Mouse (Mus musculus): ENCODE data around the gene Kcns3. TPM values are rescaled to one million over a fixed set of nuclear protein-coding genes. Genes with fewer than 3 reads are reported as not detected.
"Not testable (repeated sequence)": the region's sequence is repeated elsewhere in the genome, so short reads cannot be mapped to it uniquely, and the experiment has no call there.

Kcns3 gene
- total and polyA plus RNA-seq, 2 experiments: 0.05 to 0.18 TPM

- whole genome bisulfite sequencing: 92% methylated on average over 2 of the region's 2 CpGs
- no peaks in the 10 kb centered on the region for H3K36me3 ChIP-seq (ENCODE audit: control insufficient read depth, insufficient read depth, low read length)
- H3K27ac ChIP-seq (replicated peaks; ENCODE audit: insufficient read depth, low read depth, low read length): no peak overlapping the region
- no peak overlapping the region for H3K9ac ChIP-seq (ENCODE audit: low read depth, low read length)
- no peaks in the 10 kb centered on the region for H3K4me1 ChIP-seq (ENCODE audit: control insufficient read depth, insufficient read depth, low read length)
- no peaks in the 10 kb centered on the region for H3K79me2 ChIP-seq (ENCODE audit: control insufficient read depth, insufficient read depth, low read length)
- no peaks in the 10 kb centered on the region for H3K27me3 ChIP-seq (ENCODE audit: control insufficient read depth, insufficient read depth, low read length)
- TF ChIP-seq POLR2A (IDR thresholded peaks at IDR 0.05; ENCODE audit: extremely low read depth, insufficient read depth, low read length): no peak
- no peak for TF ChIP-seq CTCF (IDR thresholded peaks at IDR 0.05; ENCODE audit: low read depth, low read length)
- no peak for DNase-seq (ENCODE audit: extremely low read depth, low read depth, low spot score)
- H3K4me3 ChIP-seq (ENCODE audit: insufficient read depth, low read depth, low read length): no peak overlapping the region
Measured at GRCm38 (mm10) chr12:11066865-11067264, 84.0 kb downstream of the Kcns3 start.

DNA sequence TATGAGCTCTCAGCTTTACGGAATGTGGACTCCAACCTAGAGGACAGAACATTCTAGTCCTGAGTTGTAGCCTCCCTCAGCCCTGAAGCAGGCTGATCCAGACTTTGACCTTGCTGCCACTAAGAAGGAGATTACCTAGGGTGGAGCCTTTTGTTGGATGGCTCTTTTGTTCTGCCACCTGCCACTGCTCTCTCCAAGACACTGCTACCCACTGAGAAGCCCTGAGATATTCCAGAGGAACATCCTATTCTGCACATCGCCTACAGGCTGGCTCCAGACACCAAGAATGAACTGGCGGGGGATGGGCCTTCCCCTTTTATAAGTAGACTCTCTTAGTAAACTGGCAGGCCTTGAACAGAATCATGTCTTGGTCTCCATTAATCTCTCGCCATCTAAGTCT is 98.2 kb downstream of the Kcns3 start:
- H3K4me3 ChIP-seq (ENCODE audit: insufficient read depth, low read depth, low read length); H3K36me3 ChIP-seq (ENCODE audit: control insufficient read depth, insufficient read depth, low read length); H3K79me2 ChIP-seq (ENCODE audit: control insufficient read depth, insufficient read depth, low read length); H3K4me1 ChIP-seq (ENCODE audit: control insufficient read depth, insufficient read depth, low read length); H3K9ac ChIP-seq (ENCODE audit: low read depth, low read length); DNase-seq (ENCODE audit: extremely low read depth, low read depth, low spot score); H3K27me3 ChIP-seq (ENCODE audit: control insufficient read depth, insufficient read depth, low read length); H3K27ac ChIP-seq (replicated peaks; ENCODE audit: insufficient read depth, low read depth, low read length): not testable (repeated sequence)
- 75% methylated on average over 4 of the region's 4 CpGs for WGBS

DNA sequence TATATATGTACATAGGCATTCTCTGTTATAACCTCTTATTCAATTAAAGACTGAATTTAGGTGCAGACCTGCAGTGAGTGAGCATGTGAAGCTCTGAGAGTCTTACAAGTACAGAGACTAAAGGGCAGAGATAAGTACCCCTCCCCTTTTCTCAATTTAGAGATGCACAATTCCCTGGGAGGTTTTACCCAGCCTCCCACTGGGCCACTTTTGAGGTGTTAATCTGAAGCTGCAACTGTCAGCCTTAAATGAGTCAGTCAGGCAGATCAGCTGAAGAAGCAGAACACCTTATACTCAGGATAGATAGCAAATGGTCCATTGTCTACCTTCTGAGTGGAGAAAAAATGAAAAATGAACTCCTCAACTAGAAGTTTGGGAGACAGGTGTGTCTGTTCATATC is 109.0 kb downstream of the Kcns3 start:
- Histone ChIP-seq H3K9ac (ENCODE audit: low read depth, low read length) (no peak overlapping the region), H3K4me1 (ENCODE audit: control insufficient read depth, insufficient read depth, low read length) (no peaks in the 10 kb centered on the region)
- no peak for TF ChIP-seq CTCF (IDR thresholded peaks at IDR 0.05; ENCODE audit: low read depth, low read length)

More for the DNA sequence above, 109.0 kb downstream of the Kcns3 start:
- DNase-seq (ENCODE audit: extremely low read depth, low read depth, low spot score): no peak
- Histone ChIP-seq H3K79me2 (ENCODE audit: control insufficient read depth, insufficient read depth, low read length) (no peaks in the 10 kb centered on the region), H3K27ac (replicated peaks; ENCODE audit: insufficient read depth, low read depth, low read length) (no peak overlapping the region), H3K27me3 (ENCODE audit: control insufficient read depth, insufficient read depth, low read length) (no peaks in the 10 kb centered on the region), H3K4me3 (ENCODE audit: insufficient read depth, low read depth, low read length) (no peak overlapping the region), H3K36me3 (ENCODE audit: control insufficient read depth, insufficient read depth, low read length) (no peaks in the 10 kb centered on the region)

Other genes with a start within 250 kb of the Kcns3 start
- gene Msgn1, start 57.9 kb upstream of the Kcns3 start, total RNA-seq (2014; rRNA removed): not detected in 2 replicates
- not detected in 2 replicates for gene Msgn1, start 57.9 kb upstream of the Kcns3 start, polyA plus RNA-seq (2012; rRNA removed)
- 0.74 TPM in 2 replicates for gene Gen1, start 114.7 kb upstream of the Kcns3 start, total RNA-seq (2014; rRNA removed)
- gene Gen1, start 114.7 kb upstream of the Kcns3 start, polyA plus RNA-seq (2012; rRNA removed): 0.05 and 0.14 TPM in 2 replicates
- gene Smc6, start 114.8 kb upstream of the Kcns3 start, total RNA-seq (2014; rRNA removed): 21.3 and 22.7 TPM in 2 replicates
- 1.9 and 2.1 TPM in 2 replicates for gene Smc6, start 114.8 kb upstream of the Kcns3 start, polyA plus RNA-seq (2012; rRNA removed)

All from liver, adult 2 months (tissue).